Comparison of ENCODE assay signal across 18 mouse cellular contexts in genomic region chr5:51592206-51592605, GRCm38 (mm10). TPM values are rescaled to one million over a fixed set of nuclear protein-coding genes. Genes with fewer than 3 reads are reported as not detected.
DNase-seq lines count a peak whose midpoint lies in the region; ATAC-seq and TF ChIP-seq lines count a peak whose summit lies in the region.
"Had no signal": no experiment of that assay in that cellular context is flagged by ENCODE, and none has a peak within 500 bp of the region (broad histone marks: within the 10 kb centered on the region; RNA-seq: fewer than 3 reads in every experiment).

No protein-coding gene starts in this region.

- TF ChIP-seq POLR2A in heart, adult 2 months (IDR thresholded peaks at IDR 0.05; ENCODE audit: insufficient read depth, low read depth, low read length), result no peak
- no peak for TF ChIP-seq POLR2A in kidney, adult 2 months (IDR thresholded peaks at IDR 0.05; ENCODE audit: low read depth, low read length)

- peak overlapping the region; percentile 82 for H3K27ac ChIP-seq in heart, adult 2 months
- H3K27ac ChIP-seq in kidney, adult 2 months (ENCODE audit: insufficient read depth, low read depth, low read length), result peak overlapping the region; percentile 98
- no peak overlapping the region for H3K27ac ChIP-seq in kidney, embryonic 15.5 days
- peak overlapping the region; percentile 96 for H3K27ac ChIP-seq in heart, embryonic 16.5 days (ENCODE audit: low read length)
- H3K27ac ChIP-seq: embryonic facial prominence, embryonic 12.5 days; forebrain, embryonic 13.5 days; stomach, embryonic 15.5 days had no signal

- no peak for TF ChIP-seq CTCF in heart, adult 2 months (IDR thresholded peaks at IDR 0.05)
- TF ChIP-seq CTCF in kidney, adult 2 months (conservative IDR thresholded peaks at IDR 0.05; ENCODE audit: insufficient read depth, insufficient read length, low read depth, low read length), result no peak

- H3K9ac ChIP-seq in heart, adult 2 months (ENCODE audit: low read depth, low read length), result no peak overlapping the region
- no peak overlapping the region for H3K9ac ChIP-seq in kidney, embryonic 15.5 days
- H3K9ac ChIP-seq in heart, embryonic 16.5 days (ENCODE audit: low read length), result peak overlapping the region; percentile 8; the same call in 1 of the 2 replicates
- H3K9ac ChIP-seq: embryonic facial prominence, embryonic 12.5 days; forebrain, embryonic 13.5 days; stomach, embryonic 15.5 days had no signal

- no peak for DNase-seq in heart, adult 2 months
- DNase-seq in heart, postnatal 36 days, result no peak
- DNase-seq in kidney, adult 2 months, result peak; percentile 59
- peak; percentile 8 for DNase-seq in kidney, postnatal 10 days
- no peak for DNase-seq in right cerebral cortex, postnatal 25 days
- DNase-seq: B cell, adult 2 months; cerebellum, adult 9-10 months; left cerebral cortex, postnatal 4 days; right cerebral cortex, postnatal 14 days; thymus, adult 2 months had no signal

- intact Hi-C loops in heart, adult 2 months (cut with DNase I), result loop anchor here (5.0 to 10.0 kb wide), 3 partner anchors 40 to 547 kb away; no protein-coding TSS in a partner anchor
- intact Hi-C loops in heart, postnatal 36 days (cut with DNase I), result loop anchor here (5.0 kb wide), 2 partner anchors 40 to 115 kb away; no protein-coding TSS in a partner anchor

- H3K9me3 ChIP-seq in kidney, embryonic 15.5 days (replicated peaks), result no peaks in the 10 kb centered on the region
- H3K9me3 ChIP-seq in heart, embryonic 16.5 days (replicated peaks; ENCODE audit: control insufficient read depth, low read length), result no peaks in the 10 kb centered on the region
- H3K9me3 ChIP-seq: embryonic facial prominence, embryonic 12.5 days; forebrain, embryonic 13.5 days; stomach, embryonic 15.5 days had no signal

- 23% methylated on average over 5 of the region's 5 CpGs for WGBS in heart, adult 2 months
- 35% methylated on average over 5 of the region's 5 CpGs for WGBS in kidney, adult 2 months
- 36% methylated on average over 5 of the region's 5 CpGs for whole genome bisulfite sequencing in kidney, embryonic 15.5 days
- 22% methylated on average over 5 of the region's 5 CpGs for WGBS in heart, embryonic 16.5 days

- TF ChIP-seq EP300 in heart, adult 2 months (IDR thresholded peaks at IDR 0.05; ENCODE audit: insufficient read depth, low read depth, low read length), result no peak

- no peaks in the 10 kb centered on the region for H3K27me3 ChIP-seq in heart, adult 2 months (ENCODE audit: control insufficient read depth, insufficient read depth, low read length)
- H3K27me3 ChIP-seq in kidney, adult 2 months (replicated peaks; ENCODE audit: control insufficient read depth, insufficient read depth, low read length), result no peaks in the 10 kb centered on the region
- no peaks in the 10 kb centered on the region for H3K27me3 ChIP-seq in kidney, embryonic 15.5 days
- no peaks in the 10 kb centered on the region for H3K27me3 ChIP-seq in heart, embryonic 16.5 days (ENCODE audit: control insufficient read depth, insufficient read depth, low read length)
- H3K27me3 ChIP-seq: embryonic facial prominence, embryonic 12.5 days; forebrain, embryonic 13.5 days; stomach, embryonic 15.5 days had no signal

- ATAC-seq in kidney, embryonic 15.5 days (replicated peaks; ENCODE audit: low FRiP score), result no peak
- no peak for ATAC-seq in heart, embryonic 16.5 days (replicated peaks; ENCODE audit: extremely low read depth, insufficient read depth, low FRiP score)
- ATAC-seq: forebrain, embryonic 13.5 days; midbrain, embryonic 16.5 days had no signal

- no peaks in the 10 kb centered on the region for H3K79me2 ChIP-seq in heart, adult 2 months (replicated peaks; ENCODE audit: control insufficient read depth, insufficient read depth, low read length)

- no peak overlapping the region for H3K4me2 ChIP-seq in kidney, embryonic 15.5 days
- H3K4me2 ChIP-seq in heart, embryonic 16.5 days (ENCODE audit: low read depth, low read length), result peak overlapping the region; percentile 55; the same call in 1 of the 2 replicates
- H3K4me2 ChIP-seq: embryonic facial prominence, embryonic 12.5 days; forebrain, embryonic 13.5 days had no signal

- H3K4me1 ChIP-seq in heart, adult 2 months (ENCODE audit: control insufficient read depth, insufficient read depth, low read length), result peaks cover 2% of the 10 kb centered on the region; the same call in 1 of the 2 replicates
- peaks cover 4% of the 10 kb centered on the region; the same call in 1 of the 2 replicates for H3K4me1 ChIP-seq in kidney, adult 2 months (ENCODE audit: control insufficient read depth, insufficient read depth, low read length)
- H3K4me1 ChIP-seq in kidney, embryonic 15.5 days, result peaks cover 11% of the 10 kb centered on the region; the same call in 1 of the 2 replicates
- peaks cover 31% of the 10 kb centered on the region for H3K4me1 ChIP-seq in heart, embryonic 16.5 days (ENCODE audit: control insufficient read depth, insufficient read depth, low read length)

- no peak overlapping the region for H3K4me3 ChIP-seq in heart, adult 2 months
- H3K4me3 ChIP-seq in kidney, adult 2 months (ENCODE audit: insufficient read depth, low read depth, low read length), result no peak overlapping the region
- H3K4me3 ChIP-seq in kidney, embryonic 15.5 days (replicated peaks), result no peak overlapping the region
- no peak overlapping the region for H3K4me3 ChIP-seq in heart, embryonic 16.5 days (ENCODE audit: low read length)
- H3K4me3 ChIP-seq: embryonic facial prominence, embryonic 12.5 days; erythroblast, embryonic 14.5 days; forebrain, embryonic 13.5 days; stomach, embryonic 15.5 days had no signal

- H3K36me3 ChIP-seq in heart, adult 2 months (ENCODE audit: control insufficient read depth, insufficient read depth, low read length), result no peaks in the 10 kb centered on the region; the same call in 1 of the 2 replicates
- no peaks in the 10 kb centered on the region for H3K36me3 ChIP-seq in kidney, adult 2 months (ENCODE audit: control insufficient read depth, insufficient read depth, low read length)
- no peaks in the 10 kb centered on the region for H3K36me3 ChIP-seq in kidney, embryonic 15.5 days
- H3K36me3 ChIP-seq in heart, embryonic 16.5 days (ENCODE audit: control insufficient read depth, insufficient read depth), result no peaks in the 10 kb centered on the region
- H3K36me3 ChIP-seq: embryonic facial prominence, embryonic 12.5 days; stomach, embryonic 15.5 days had no signal

RNA-seq across cellular contexts. Expression of gene Ppargc1a, which starts 24.7 kb away (rescaled TPM):
- total RNA-seq in heart, adult 2 months (2021), result 100 to 1,000 TPM; 129 to 146 TPM
- 27.9 and 46.5 TPM in 2 replicates for polyA plus RNA-seq in heart, adult 2 months (2012; rRNA removed)
- total RNA-seq in heart, postnatal 36 days (2021), result 100 to 1,000 TPM in 1 of 2 experiments, 10 to 100 TPM in 1; 96.2 to 152 TPM
- 23.0 and 23.1 TPM in 2 replicates for polyA plus RNA-seq in kidney, adult 2 months (2012; rRNA removed)
- polyA plus RNA-seq in kidney, embryonic 15.5 days (2015; fragmentation: Nextera tagmentation; extraction: Ambion mirVana), result 16.6 and 18.7 TPM in 2 replicates
- 74.5 and 78.1 TPM in 2 replicates for polyA plus RNA-seq in heart, embryonic 16.5 days (2015; fragmentation: Nextera tagmentation; extraction: Ambion mirVana)
- total RNA-seq: megakaryocyte-erythroid progenitor cell, adult 5-6 weeks had no signal
- polyA plus RNA-seq: erythroblast, embryonic 14.5 days had no signal

Comparison
In these comparisons a context has a peak if more than half of its experiments do, and no peak if none do; other contexts are left out.
1. DNase-seq: peak in kidney, adult 2 months (single experiment) and kidney, postnatal 10 days (single experiment); none in heart, adult 2 months (0 of 2), heart, postnatal 36 days (0 of 2) and right cerebral cortex, postnatal 25 days (single experiment).